Mouse (Mus musculus) adrenal gland (tissue): ENCODE measurements around the gene Cpeb1.

Experiments used
- intact Hi-C: fragments of 180-260 bp; cut with DNase I; formaldehyde crosslinking; loops from one replicate; pipeline ENCODE4 v1.15.1; 2025

Gene Cpeb1

GRCm38 (mm10) chr7:81335705-81336431 lies 119.4 kb downstream of the Cpeb1 start:
- intact Hi-C loops: loop anchor here (2.0 to 5.0 kb wide), 2 partner anchors 124 to 171 kb away; partner anchors contain the start of gene Pde8a

GRCm38 (mm10) chr7:81331851-81332250 lies 123.4 kb downstream of the Cpeb1 start:
- intact Hi-C loops: no loop called here

GRCm38 (mm10) chr7:81330767-81331166 lies 124.5 kb downstream of the Cpeb1 start:
- intact Hi-C loops: no loop called here

DNA sequence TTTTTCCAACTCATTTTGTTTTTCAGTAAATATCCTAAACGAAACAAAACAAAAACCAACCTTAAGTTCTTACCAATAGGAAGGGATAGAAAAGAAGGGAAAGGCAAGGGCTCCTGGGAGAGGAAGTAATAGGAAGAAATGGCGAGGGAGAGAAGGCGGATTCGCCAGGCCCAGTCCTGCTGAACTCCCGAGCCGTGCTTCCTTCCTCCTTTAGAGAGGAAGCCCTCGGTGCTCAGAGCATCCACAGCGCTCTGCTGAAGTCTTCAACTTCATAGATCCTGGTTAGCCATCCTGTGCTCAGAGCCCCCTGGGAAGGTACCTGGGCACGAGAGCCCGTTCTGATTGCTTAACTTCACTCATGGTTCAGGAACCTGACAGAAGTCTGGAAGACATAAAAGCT lies 127.6 kb downstream of the Cpeb1 start:
- intact Hi-C loops: no loop called here

DNA sequence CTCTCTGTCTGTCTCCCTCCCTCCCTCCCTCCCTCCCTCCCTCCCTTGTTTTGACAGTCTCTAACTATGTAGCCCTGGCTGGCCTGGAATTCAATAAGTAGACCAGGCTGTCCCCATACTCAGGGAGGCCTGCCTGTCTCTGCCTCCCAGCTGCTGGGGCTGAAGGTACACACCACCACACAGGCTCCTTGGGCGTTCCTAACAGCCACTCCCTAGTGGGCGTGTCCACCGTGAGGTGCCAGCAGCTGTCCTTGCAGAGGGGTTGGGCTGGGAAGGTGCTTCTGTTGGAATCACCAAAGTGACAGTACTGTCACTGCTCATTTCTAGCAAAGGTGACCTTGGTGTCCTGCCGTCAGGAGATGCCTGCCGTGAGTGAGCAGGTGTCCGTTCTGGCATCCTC lies 128.4 kb downstream of the Cpeb1 start:
- intact Hi-C loops: no loop called here

- intact Hi-C loops: no loop called here
These were observed 129.2 kb downstream of the Cpeb1 start for GRCm38 (mm10) chr7:81326043-81326442.

GRCm38 (mm10) chr7:81321776-81322175 lies 133.5 kb downstream of the Cpeb1 start:
- intact Hi-C loops: no loop called here

GRCm38 (mm10) chr7:81319749-81320148 lies 135.5 kb downstream of the Cpeb1 start:
- intact Hi-C loops: no loop called here

GRCm38 (mm10) chr7:81315583-81315982 lies 139.7 kb downstream of the Cpeb1 start:
- intact Hi-C loops: no loop called here

DNA sequence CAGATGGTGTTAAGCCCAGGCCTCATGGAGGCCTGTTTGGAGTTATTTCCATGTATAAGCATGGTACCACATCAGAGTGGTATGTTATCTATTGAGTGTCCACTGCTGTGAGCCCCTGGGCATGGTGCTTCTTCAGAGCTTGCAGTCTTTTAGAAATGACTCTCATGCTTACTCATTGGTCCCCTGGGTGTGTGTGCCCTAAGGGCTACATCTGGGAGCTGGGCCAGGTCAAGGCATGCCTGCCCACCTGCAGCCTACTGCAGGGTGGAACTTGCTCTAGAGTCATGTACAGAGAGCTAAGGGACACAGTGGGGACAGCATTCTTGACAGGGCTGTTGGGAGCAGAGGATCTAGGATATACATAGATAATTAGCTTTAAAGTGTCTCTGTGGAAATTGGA lies 143.7 kb downstream of the Cpeb1 start:
- intact Hi-C loops: no loop called here

- intact Hi-C loops: no loop called here
These were observed 144.1 kb downstream of the Cpeb1 start for GRCm38 (mm10) chr7:81311130-81311529.

- intact Hi-C loops: loop anchor here (10.0 kb wide), 1 partner anchor 144 kb away; no protein-coding TSS in a partner anchor
These were observed 146.0 kb downstream of the Cpeb1 start for GRCm38 (mm10) chr7:81309247-81309646.

DNA sequence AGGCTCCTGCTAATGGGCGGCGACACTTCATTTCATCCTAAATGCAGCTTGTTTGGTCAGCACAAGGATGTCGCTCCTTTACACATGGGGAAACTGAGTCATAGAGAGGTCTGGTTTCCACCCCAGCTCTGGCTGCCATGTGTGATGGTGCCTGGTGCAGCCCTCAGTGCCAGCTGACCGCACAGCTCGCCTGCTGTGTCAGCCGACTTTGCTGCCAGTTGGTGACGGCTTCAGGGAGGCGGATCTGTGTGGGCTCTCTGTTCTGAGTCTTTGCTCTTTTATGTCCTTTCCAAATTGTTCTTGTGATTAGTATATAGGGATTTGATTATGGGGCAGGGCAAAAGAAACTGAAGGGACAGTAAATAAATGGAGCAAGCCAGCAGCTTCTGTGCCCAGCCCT lies 147.5 kb downstream of the Cpeb1 start:
- intact Hi-C loops: loop anchor here (10.0 kb wide), 1 partner anchor 143 kb away; no protein-coding TSS in a partner anchor

- intact Hi-C loops: loop anchor here (5.0 to 10.0 kb wide), 2 partner anchors 92 to 140 kb away; partner anchors contain the start of gene Pde8a
These were observed 150.6 kb downstream of the Cpeb1 start for GRCm38 (mm10) chr7:81304675-81305074.

GRCm38 (mm10) chr7:81304100-81304499 lies 151.2 kb downstream of the Cpeb1 start:
- intact Hi-C loops: loop anchor here (5.0 to 10.0 kb wide), 2 partner anchors 92 to 139 kb away; partner anchors contain the start of gene Pde8a

DNA sequence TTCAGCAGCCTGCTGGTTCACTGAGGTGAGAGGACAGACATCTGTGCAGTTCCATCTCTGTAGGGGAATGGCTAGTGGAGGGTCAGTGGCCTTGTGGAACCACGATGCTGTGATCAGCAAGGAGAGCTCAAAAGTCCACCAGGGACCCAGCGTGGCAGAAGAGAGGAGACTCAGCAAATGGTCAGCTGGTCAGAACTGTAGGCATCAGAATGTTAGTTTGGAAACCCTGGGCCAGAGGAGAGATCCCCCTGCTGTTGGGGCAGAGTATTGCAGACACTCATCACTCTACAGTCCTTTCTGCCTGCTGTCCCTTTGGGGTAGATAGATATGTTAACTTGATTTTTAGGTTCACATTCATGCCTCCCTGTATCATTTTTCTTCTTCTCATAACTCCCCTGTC lies 151.6 kb downstream of the Cpeb1 start:
- intact Hi-C loops: loop anchor here (5.0 to 10.0 kb wide), 2 partner anchors 91 to 139 kb away; partner anchors contain the start of gene Pde8a

DNA sequence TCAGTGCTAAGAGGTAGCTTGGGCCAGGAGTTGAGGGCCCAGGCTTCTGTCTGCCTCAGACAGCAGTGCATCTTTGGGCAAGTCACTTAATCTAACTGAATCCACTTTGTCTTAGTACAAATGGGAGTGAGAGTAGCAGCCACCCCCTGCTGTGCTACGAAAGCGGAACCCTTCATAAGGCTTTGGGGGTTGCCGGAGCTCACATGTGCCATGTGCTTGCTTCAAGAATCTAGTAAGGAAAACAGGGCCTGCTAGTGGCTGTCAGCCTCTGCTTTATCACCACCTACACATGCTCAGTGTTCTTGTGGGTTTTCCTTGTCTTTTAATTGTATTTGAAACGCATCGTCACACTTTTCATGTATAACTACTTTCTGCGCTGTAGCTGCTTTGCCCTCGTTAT lies 153.9 kb downstream of the Cpeb1 start:
- intact Hi-C loops: loop anchor here (5.0 to 10.0 kb wide), 2 partner anchors 89 to 137 kb away; partner anchors contain the start of gene Pde8a

DNA sequence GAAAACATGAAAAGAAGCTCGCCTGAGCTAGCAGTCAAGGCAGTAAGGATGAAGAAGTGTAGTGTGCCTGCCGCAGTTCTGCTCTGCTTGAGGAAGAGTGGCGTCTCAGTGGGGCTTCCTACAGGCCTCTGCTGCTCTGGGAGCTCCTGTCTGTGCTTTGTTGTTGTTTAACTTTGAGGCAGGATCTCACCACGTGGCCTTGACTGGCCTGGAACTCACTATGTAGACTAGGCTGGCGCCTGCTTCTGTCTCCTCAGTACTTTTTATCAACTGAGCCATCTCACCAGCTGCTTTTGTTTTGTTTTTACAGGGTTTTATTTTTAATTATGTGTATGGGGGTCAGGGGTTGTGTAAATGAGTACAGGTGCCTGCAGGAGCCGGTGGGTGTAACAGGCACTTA lies 157.1 kb downstream of the Cpeb1 start:
- intact Hi-C loops: no loop called here
